18 mouse cellular contexts compared by ENCODE assay signal in genomic region chr12:98430683-98431082, GRCm38 (mm10).
DNase-seq lines count a peak whose midpoint lies in the region; ATAC-seq lines count a peak whose summit lies in the region.
"Had no signal": no experiment of that assay in that cellular context is flagged by ENCODE, and none has a peak within 500 bp of the region (broad histone marks: within the 10 kb centered on the region; RNA-seq: fewer than 3 reads in every experiment).

No protein-coding gene starts in this region.

- no peaks in the 10 kb centered on the region for H3K9me3 ChIP-seq in embryonic facial prominence, embryonic 15.5 days (replicated peaks)
- no peaks in the 10 kb centered on the region for H3K9me3 ChIP-seq in embryonic facial prominence, embryonic 10.5 days
- H3K9me3 ChIP-seq in hindbrain, embryonic 12.5 days (replicated peaks) = no peaks in the 10 kb centered on the region
- no peaks in the 10 kb centered on the region for H3K9me3 ChIP-seq in hindbrain, embryonic 16.5 days (ENCODE audit: control insufficient read depth, low read length)
- H3K9me3 ChIP-seq in midbrain, embryonic 15.5 days = no peaks in the 10 kb centered on the region
- H3K9me3 ChIP-seq in midbrain, embryonic 16.5 days (replicated peaks; ENCODE audit: control insufficient read depth, low read length, poor library complexity, severe bottlenecking) = no peaks in the 10 kb centered on the region
- H3K9me3 ChIP-seq: heart, embryonic 12.5 days; intestine, embryonic 15.5 days had no signal

- H3K36me3 ChIP-seq in embryonic facial prominence, embryonic 15.5 days = no peaks in the 10 kb centered on the region
- H3K36me3 ChIP-seq in embryonic facial prominence, embryonic 10.5 days (replicated peaks) = peaks cover 3% of the 10 kb centered on the region; the same call in 1 of the 2 replicates
- H3K36me3 ChIP-seq in hindbrain, embryonic 12.5 days = peaks cover 25% of the 10 kb centered on the region
- H3K36me3 ChIP-seq in hindbrain, embryonic 16.5 days (ENCODE audit: control insufficient read depth, insufficient read depth, low read length) = 0 out of 2 replicates have a peak, but pooled peaks cover 6% of the 10 kb centered on the region
- H3K36me3 ChIP-seq in midbrain, embryonic 15.5 days (replicated peaks) = peaks cover 20% of the 10 kb centered on the region; the same call in 1 of the 2 replicates
- H3K36me3 ChIP-seq in midbrain, embryonic 16.5 days (ENCODE audit: control insufficient read depth, insufficient read depth, low read length) = peaks cover 12% of the 10 kb centered on the region
- H3K36me3 ChIP-seq: G1E; heart, embryonic 12.5 days; intestine, embryonic 15.5 days had no signal

- no peak overlapping the region for H3K9ac ChIP-seq in embryonic facial prominence, embryonic 15.5 days
- no peak overlapping the region for H3K9ac ChIP-seq in hindbrain, embryonic 12.5 days
- no peak overlapping the region for H3K9ac ChIP-seq in hindbrain, embryonic 16.5 days (ENCODE audit: low read depth, low read length)
- no peak overlapping the region for H3K9ac ChIP-seq in midbrain, embryonic 15.5 days
- H3K9ac ChIP-seq in midbrain, embryonic 16.5 days (ENCODE audit: low read depth, low read length) = no peak overlapping the region
- H3K9ac ChIP-seq: heart, embryonic 12.5 days; intestine, embryonic 15.5 days had no signal

- no peaks in the 10 kb centered on the region for H3K27me3 ChIP-seq in embryonic facial prominence, embryonic 15.5 days
- no peaks in the 10 kb centered on the region for H3K27me3 ChIP-seq in embryonic facial prominence, embryonic 10.5 days (replicated peaks; ENCODE audit: low read depth, poor library complexity, severe bottlenecking)
- H3K27me3 ChIP-seq in hindbrain, embryonic 12.5 days = no peaks in the 10 kb centered on the region
- no peaks in the 10 kb centered on the region for H3K27me3 ChIP-seq in hindbrain, embryonic 16.5 days (replicated peaks; ENCODE audit: control insufficient read depth, insufficient read depth, low read length)
- H3K27me3 ChIP-seq in midbrain, embryonic 15.5 days (replicated peaks) = no peaks in the 10 kb centered on the region
- H3K27me3 ChIP-seq in midbrain, embryonic 16.5 days (ENCODE audit: control insufficient read depth, insufficient read depth, low read depth, low read length) = no peaks in the 10 kb centered on the region
- H3K27me3 ChIP-seq: heart, embryonic 12.5 days; intestine, embryonic 15.5 days had no signal

- 0 out of 2 replicates have a peak, but pooled peaks have one; percentile 29 for ATAC-seq in embryonic facial prominence, embryonic 15.5 days (ENCODE audit: insufficient number of reproducible peaks, low FRiP score, low TSS enrichment, low read depth)
- peak; percentile 61 for ATAC-seq in hindbrain, embryonic 12.5 days (ENCODE audit: low FRiP score)
- ATAC-seq in hindbrain, embryonic 16.5 days = no peak
- ATAC-seq in midbrain, embryonic 15.5 days (replicated peaks) = 0 out of 2 replicates have a peak, but pooled peaks have one; percentile 45
- no peak for ATAC-seq in midbrain, embryonic 16.5 days
- ATAC-seq: CD4-positive, CD25-positive, alpha-beta regulatory T cell, adult 4 months; forebrain, embryonic 16.5 days; intestine, embryonic 15.5 days had no signal

- H3K4me2 ChIP-seq in embryonic facial prominence, embryonic 15.5 days (replicated peaks) = no peak overlapping the region
- no peak overlapping the region for H3K4me2 ChIP-seq in hindbrain, embryonic 12.5 days (replicated peaks)
- no peak overlapping the region for H3K4me2 ChIP-seq in hindbrain, embryonic 16.5 days (ENCODE audit: low read length)
- H3K4me2 ChIP-seq in midbrain, embryonic 15.5 days = no peak overlapping the region
- no peak overlapping the region for H3K4me2 ChIP-seq in midbrain, embryonic 16.5 days (ENCODE audit: low read length)
- H3K4me2 ChIP-seq: heart, embryonic 12.5 days; intestine, embryonic 15.5 days had no signal

- H3K27ac ChIP-seq in embryonic facial prominence, embryonic 15.5 days (replicated peaks) = no peak overlapping the region
- H3K27ac ChIP-seq in embryonic facial prominence, embryonic 10.5 days (replicated peaks) = no peak overlapping the region
- no peak overlapping the region for H3K27ac ChIP-seq in hindbrain, embryonic 12.5 days
- H3K27ac ChIP-seq in hindbrain, embryonic 16.5 days (ENCODE audit: low read depth, low read length) = no peak overlapping the region
- no peak overlapping the region for H3K27ac ChIP-seq in midbrain, embryonic 15.5 days
- no peak overlapping the region for H3K27ac ChIP-seq in midbrain, embryonic 16.5 days (ENCODE audit: low read length)
- H3K27ac ChIP-seq: intestine, embryonic 15.5 days had no signal

- H3K4me1 ChIP-seq in embryonic facial prominence, embryonic 15.5 days = no peaks in the 10 kb centered on the region
- H3K4me1 ChIP-seq in embryonic facial prominence, embryonic 10.5 days = no peaks in the 10 kb centered on the region
- H3K4me1 ChIP-seq in hindbrain, embryonic 12.5 days = no peaks in the 10 kb centered on the region
- H3K4me1 ChIP-seq in hindbrain, embryonic 16.5 days (ENCODE audit: control insufficient read depth, insufficient read depth, low read depth, low read length) = no peaks in the 10 kb centered on the region
- H3K4me1 ChIP-seq in midbrain, embryonic 15.5 days = no peaks in the 10 kb centered on the region
- no peaks in the 10 kb centered on the region for H3K4me1 ChIP-seq in midbrain, embryonic 16.5 days (ENCODE audit: control insufficient read depth, insufficient read depth, low read length)
- H3K4me1 ChIP-seq: heart, embryonic 12.5 days; intestine, embryonic 15.5 days had no signal

- no peak overlapping the region for H3K4me3 ChIP-seq in embryonic facial prominence, embryonic 15.5 days (replicated peaks)
- H3K4me3 ChIP-seq in embryonic facial prominence, embryonic 10.5 days = no peak overlapping the region
- no peak overlapping the region for H3K4me3 ChIP-seq in hindbrain, embryonic 12.5 days
- H3K4me3 ChIP-seq in hindbrain, embryonic 16.5 days (ENCODE audit: low read length) = no peak overlapping the region
- no peak overlapping the region for H3K4me3 ChIP-seq in midbrain, embryonic 15.5 days
- no peak overlapping the region for H3K4me3 ChIP-seq in midbrain, embryonic 16.5 days (ENCODE audit: low read depth, low read length)
- H3K4me3 ChIP-seq: heart, embryonic 12.5 days; intestine, embryonic 15.5 days had no signal

- WGBS in embryonic facial prominence, embryonic 15.5 days = 75% methylated on average over 5 of the region's 5 CpGs
- 86% methylated on average over 5 of the region's 5 CpGs for whole genome bisulfite sequencing in embryonic facial prominence, embryonic 10.5 days
- 79% methylated on average over 5 of the region's 5 CpGs for WGBS in hindbrain, embryonic 12.5 days
- WGBS in hindbrain, embryonic 16.5 days = 72% methylated on average over 5 of the region's 5 CpGs
- 87% methylated on average over 5 of the region's 5 CpGs for WGBS in midbrain, embryonic 15.5 days
- 83% methylated on average over 5 of the region's 5 CpGs for WGBS in midbrain, embryonic 16.5 days

- DNase-seq in embryonic facial prominence, embryonic 10.5 days (ENCODE audit: low spot score) = no peak
- DNase-seq in kidney, postnatal 25 days = no peak
- DNase-seq: adrenal gland, adult 8-10 months; adrenal gland, postnatal 36 days; B cell, adult 2 months; cerebellum, adult 2 months; cerebellum, postnatal 10 days; gastrocnemius, postnatal 14 days had no signal

Comparison
In these comparisons a context has a peak if more than half of its experiments do, and no peak if none do; other contexts are left out.
1. ATAC-seq: peak in embryonic facial prominence, embryonic 15.5 days (single experiment), hindbrain, embryonic 12.5 days (single experiment) and midbrain, embryonic 15.5 days (single experiment); none in hindbrain, embryonic 16.5 days (single experiment) and midbrain, embryonic 16.5 days (single experiment).